29 mouse cellular contexts compared by ENCODE assay signal in the genomic region with DNA sequence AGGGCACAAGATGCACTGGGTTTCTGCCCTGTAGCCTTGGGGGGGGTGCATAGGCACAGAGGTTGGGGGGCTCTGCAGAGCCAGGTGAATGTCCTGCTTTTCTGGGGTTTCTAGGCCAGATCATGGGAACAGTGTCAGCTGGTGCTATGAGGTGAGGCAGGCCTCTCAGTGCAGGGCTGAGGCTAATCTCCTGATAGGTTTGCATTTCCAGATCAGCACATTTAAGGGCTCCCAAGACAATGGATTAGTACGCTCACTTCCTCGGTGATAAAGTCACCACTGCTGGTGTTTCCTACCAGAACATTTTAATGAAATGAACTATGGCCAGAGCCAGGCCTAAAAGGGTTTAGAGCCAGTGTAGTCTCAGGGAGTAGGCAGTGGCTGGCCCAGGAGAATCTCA. TPM values are rescaled to one million over a fixed set of nuclear protein-coding genes. Genes with fewer than 3 reads are reported as not detected.
"Had no signal": no experiment of that assay in that cellular context is flagged by ENCODE, and none has a peak within 500 bp of the region (broad histone marks: within the 10 kb centered on the region; RNA-seq: fewer than 3 reads in every experiment).

No protein-coding gene starts in this region.

- H3K9ac ChIP-seq: heart, embryonic 13.5 days; hindbrain, embryonic 12.5 days; hindbrain, embryonic 14.5 days; limb, embryonic 12.5 days; liver, embryonic 13.5 days had no signal

- H3K9me3 ChIP-seq: heart, embryonic 10.5 days; heart, embryonic 13.5 days; hindbrain, embryonic 10.5 days; hindbrain, embryonic 12.5 days; limb, embryonic 10.5 days; limb, embryonic 12.5 days; liver, embryonic 13.5 days had no signal

- H3K4me3 ChIP-seq: gastrocnemius, adult 2 months; heart, embryonic 10.5 days; heart, embryonic 13.5 days; hindbrain, embryonic 10.5 days; hindbrain, embryonic 12.5 days; layer of hippocampus, adult 2 months; left cerebral cortex, adult 2 months; limb, embryonic 10.5 days; limb, embryonic 12.5 days; liver, embryonic 13.5 days had no signal

- ATAC-seq: hindbrain, embryonic 16.5 days; inflammation-experienced regulatory T-cells, adult 6 months; intestine, postnatal 0 days had no signal

- H3K27ac ChIP-seq: gastrocnemius, adult 2 months; heart, embryonic 10.5 days; heart, embryonic 13.5 days; hindbrain, embryonic 10.5 days; hindbrain, embryonic 12.5 days; hindbrain, embryonic 14.5 days; layer of hippocampus, adult 2 months; left cerebral cortex, adult 2 months; limb, embryonic 10.5 days; limb, embryonic 12.5 days; liver, embryonic 13.5 days had no signal

- DNase-seq: gastrocnemius, adult 2 months; gastrocnemius, postnatal 10 days; gastrocnemius, postnatal 25 days; heart, adult 18-20 months; heart, postnatal 14 days; heart, postnatal 4 days; kidney, adult 18-20 months; kidney, adult 8-10 months; kidney, postnatal 10 days; kidney, postnatal 25 days; kidney, postnatal 4 days; liver; liver, embryonic 13.5 days had no signal

- H3K4me1 ChIP-seq: hindbrain, embryonic 10.5 days; hindbrain, embryonic 12.5 days; limb, embryonic 10.5 days; limb, embryonic 12.5 days had no signal

- H3K36me3 ChIP-seq: heart, embryonic 10.5 days; heart, embryonic 13.5 days; hindbrain, embryonic 10.5 days; hindbrain, embryonic 12.5 days; limb, embryonic 10.5 days; limb, embryonic 12.5 days; liver, embryonic 13.5 days had no signal

- H3K4me2 ChIP-seq: heart, embryonic 13.5 days; hindbrain, embryonic 12.5 days; hindbrain, embryonic 14.5 days; limb, embryonic 12.5 days; liver, embryonic 11.5 days; liver, embryonic 13.5 days had no signal

- H3K27me3 ChIP-seq: heart, embryonic 13.5 days; hindbrain, embryonic 12.5 days; limb, embryonic 12.5 days had no signal

RNA-seq across cellular contexts. Expression of a gene that starts 36.5 kb away (rescaled TPM):
- total RNA-seq: granulocyte monocyte progenitor cell, adult 5-6 weeks had no signal

RNA-seq across cellular contexts. Expression of a gene that starts 48.2 kb away (rescaled TPM):
- total RNA-seq: gastrocnemius, adult 2 months; granulocyte monocyte progenitor cell, adult 5-6 weeks; layer of hippocampus, adult 2 months; layer of hippocampus, postnatal 25 days; left cerebral cortex, adult 2 months; left cerebral cortex, postnatal 36 days had no signal
